Mouse (Mus musculus): ENCODE data around the gene Olfr66. TPM values are rescaled to one million over a fixed set of nuclear protein-coding genes. Genes with fewer than 3 reads are reported as not detected.
A peak's percentile ranks its signal among the peaks of the same experiment; 100 is the strongest.

Olfr66 gene
- total and polyA plus RNA-seq, 3 experiments, result not detected

- Histone ChIP-seq H3K27ac (no peak within 1 kb of the TSS), H3K27me3 (ENCODE audit: control insufficient read depth, insufficient read depth, low read length) (no peaks in the 10 kb centered on the region), H3K36me3 (ENCODE audit: control insufficient read depth, insufficient read depth, low read length) (no peaks in the 10 kb centered on the region), H3K9ac (ENCODE audit: low read depth, low read length) (no peak within 1 kb of the TSS), H3K4me3 (no peak within 1 kb of the TSS), H3K4me1 (ENCODE audit: control insufficient read depth, insufficient read depth, low read length) (no peaks in the 10 kb centered on the region), H3K79me2 (replicated peaks; ENCODE audit: control insufficient read depth, insufficient read depth, low read length) (no peaks in the 10 kb centered on the region)
- 41% methylated on average over 2 of the region's 2 CpGs for WGBS
- TF ChIP-seq EP300 (IDR thresholded peaks at IDR 0.05; ENCODE audit: insufficient read depth, low read depth, low read length) (no peak), POLR2A (IDR thresholded peaks at IDR 0.05; ENCODE audit: insufficient read depth, low read depth, low read length) (no peak), CTCF (IDR thresholded peaks at IDR 0.05) (no peak)
- no peak for DNase-seq
- intact Hi-C loops (cut with DNase I), result no loop called here
Measured at GRCm38 (mm10) chr7:103903187-103903586, 17.1 kb upstream of the Olfr66 start, which contains the start of gene Olfr65. TSS of gene Olfr65 (plus strand) at chr7:103903487.

GRCm38 (mm10) chr7:103894385-103894784, 8.3 kb upstream of the Olfr66 start, which contains the start of gene Olfr64:
TSS of gene Olfr64 (minus strand) at chr7:103894485.
- Histone ChIP-seq H3K27me3 (ENCODE audit: control insufficient read depth, insufficient read depth, low read length) (no peaks in the 10 kb centered on the region), H3K79me2 (replicated peaks; ENCODE audit: control insufficient read depth, insufficient read depth, low read length) (no peaks in the 10 kb centered on the region), H3K9ac (ENCODE audit: low read depth, low read length) (no peak within 1 kb of the TSS), H3K27ac (no peak within 1 kb of the TSS), H3K4me3 (no peak within 1 kb of the TSS), H3K36me3 (ENCODE audit: control insufficient read depth, insufficient read depth, low read length) (no peaks in the 10 kb centered on the region), H3K4me1 (ENCODE audit: control insufficient read depth, insufficient read depth, low read length) (no peaks in the 10 kb centered on the region)
- WGBS, result 67% methylated on average over 1 of the region's 1 CpGs
- no peak for DNase-seq
- no peak for TF ChIP-seq POLR2A (IDR thresholded peaks at IDR 0.05; ENCODE audit: insufficient read depth, low read depth, low read length)
- TF ChIP-seq CTCF (IDR thresholded peaks at IDR 0.05), result no peak
- TF ChIP-seq EP300 (IDR thresholded peaks at IDR 0.05; ENCODE audit: insufficient read depth, low read depth, low read length), result no peak
- intact Hi-C loops (cut with DNase I), result no loop called here

- no peak for TF ChIP-seq CTCF (IDR thresholded peaks at IDR 0.05)
- TF ChIP-seq EP300 (IDR thresholded peaks at IDR 0.05; ENCODE audit: insufficient read depth, low read depth, low read length), result no peak
- no peak for TF ChIP-seq POLR2A (IDR thresholded peaks at IDR 0.05; ENCODE audit: insufficient read depth, low read depth, low read length)
- H3K27ac ChIP-seq, result no peak overlapping the region
- intact Hi-C loops (cut with DNase I), result no loop called here
- DNase-seq, result no peak
- H3K4me3 ChIP-seq, result no peak overlapping the region
- H3K27me3 ChIP-seq (ENCODE audit: control insufficient read depth, insufficient read depth, low read length), result no peaks in the 10 kb centered on the region
- H3K4me1 ChIP-seq (ENCODE audit: control insufficient read depth, insufficient read depth, low read length), result no peaks in the 10 kb centered on the region
- no peaks in the 10 kb centered on the region for H3K79me2 ChIP-seq (replicated peaks; ENCODE audit: control insufficient read depth, insufficient read depth, low read length)
- WGBS, result 48% methylated on average over 2 of the region's 2 CpGs
- no peaks in the 10 kb centered on the region for H3K36me3 ChIP-seq (ENCODE audit: control insufficient read depth, insufficient read depth, low read length)
- H3K9ac ChIP-seq (ENCODE audit: low read depth, low read length), result no peak overlapping the region
Measured at GRCm38 (mm10) chr7:103877093-103877492, 9.0 kb downstream of the Olfr66 start.

GRCm38 (mm10) chr7:103874451-103874850, 11.6 kb downstream of the Olfr66 start:
- Histone ChIP-seq H3K79me2 (replicated peaks; ENCODE audit: control insufficient read depth, insufficient read depth, low read length) (no peaks in the 10 kb centered on the region), H3K27ac (no peak overlapping the region), H3K4me1 (ENCODE audit: control insufficient read depth, insufficient read depth, low read length) (no peaks in the 10 kb centered on the region), H3K27me3 (ENCODE audit: control insufficient read depth, insufficient read depth, low read length) (no peaks in the 10 kb centered on the region), H3K9ac (ENCODE audit: low read depth, low read length) (no peak overlapping the region), H3K36me3 (ENCODE audit: control insufficient read depth, insufficient read depth, low read length) (no peaks in the 10 kb centered on the region), H3K4me3 (no peak overlapping the region)
- WGBS, result 40% methylated on average over 5 of the region's 5 CpGs
- no peak for DNase-seq
- TF ChIP-seq EP300 (IDR thresholded peaks at IDR 0.05; ENCODE audit: insufficient read depth, low read depth, low read length), result no peak
- 0 out of 2 replicates have a peak, but pooled peaks have one; percentile 2 for TF ChIP-seq CTCF (IDR thresholded peaks at IDR 0.05)
- intact Hi-C loops (cut with DNase I), result loop anchor here (5.0 kb wide), 1 partner anchor 82 kb away; the partner anchor contains the start of gene Olfr67

GRCm38 (mm10) chr7:103873064-103873463, 13.0 kb downstream of the Olfr66 start:
- no peaks in the 10 kb centered on the region for H3K79me2 ChIP-seq (replicated peaks; ENCODE audit: control insufficient read depth, insufficient read depth, low read length)
- DNase-seq, result no peak
- H3K27ac ChIP-seq, result no peak overlapping the region
- H3K4me3 ChIP-seq, result no peak overlapping the region
- peak; percentile 60 for TF ChIP-seq CTCF (IDR thresholded peaks at IDR 0.05)
- no peak for TF ChIP-seq POLR2A (IDR thresholded peaks at IDR 0.05; ENCODE audit: insufficient read depth, low read depth, low read length)
- no peak overlapping the region for H3K9ac ChIP-seq (ENCODE audit: low read depth, low read length)
- H3K4me1 ChIP-seq (ENCODE audit: control insufficient read depth, insufficient read depth, low read length), result no peaks in the 10 kb centered on the region
- H3K36me3 ChIP-seq (ENCODE audit: control insufficient read depth, insufficient read depth, low read length), result no peaks in the 10 kb centered on the region
- intact Hi-C loops (cut with DNase I), result loop anchor here (5.0 kb wide), 1 partner anchor 81 kb away; the partner anchor contains the start of gene Olfr67
- WGBS, result 0% methylated on average over 1 of the region's 1 CpGs
- no peaks in the 10 kb centered on the region for H3K27me3 ChIP-seq (ENCODE audit: control insufficient read depth, insufficient read depth, low read length)

- Histone ChIP-seq H3K79me2 (replicated peaks; ENCODE audit: control insufficient read depth, insufficient read depth, low read length) (no peaks in the 10 kb centered on the region), H3K27me3 (ENCODE audit: control insufficient read depth, insufficient read depth, low read length) (no peaks in the 10 kb centered on the region), H3K4me3 (no peak overlapping the region), H3K36me3 (ENCODE audit: control insufficient read depth, insufficient read depth, low read length) (no peaks in the 10 kb centered on the region), H3K9ac (ENCODE audit: low read depth, low read length) (no peak overlapping the region), H3K4me1 (ENCODE audit: control insufficient read depth, insufficient read depth, low read length) (no peaks in the 10 kb centered on the region), H3K27ac (no peak overlapping the region)
- TF ChIP-seq POLR2A (IDR thresholded peaks at IDR 0.05; ENCODE audit: insufficient read depth, low read depth, low read length) (no peak), CTCF (IDR thresholded peaks at IDR 0.05) (no peak), EP300 (IDR thresholded peaks at IDR 0.05; ENCODE audit: insufficient read depth, low read depth, low read length) (no peak)
- intact Hi-C loops (cut with DNase I), result loop anchor here (5.0 kb wide), 1 partner anchor 78 kb away; the partner anchor contains the start of gene Olfr67
- no peak for DNase-seq
Measured at GRCm38 (mm10) chr7:103870667-103871066, 15.4 kb downstream of the Olfr66 start.

Measured in heart, adult 2 months (tissue).